Mouse (Mus musculus) heart, embryonic 11.5 days (tissue): ENCODE measurements around the gene Gm37240. TPM values are rescaled to one million over a fixed set of nuclear protein-coding genes. Genes with fewer than 3 reads are reported as not detected.
"Not testable (repeated sequence)": the region's sequence is repeated elsewhere in the genome, so short reads cannot be mapped to it uniquely, and the experiment has no call there.

ENCODE experiments used
- ATAC-seq: fragments of 200-750 bp; cut with Nextera tagmentation; replicated peaks from 2 replicates; pipeline ENCODE4 v1.8.0; 2017; ENCODE audit warnings: moderate library complexity; ENCODE audit not compliant: insufficient number of reproducible peaks, low FRiP score, low TSS enrichment
- H3K27ac ChIP-seq: fragments of 300-500 bp; sonication (generic); 2 replicates; pipeline ENCODE4 v1.5.1; 2014; ENCODE audit warnings: mild to moderate bottlenecking, low read depth, low read length
- H3K27me3 ChIP-seq: fragments of 300-500 bp; sonication (generic); 2 replicates; pipeline ENCODE4 v1.6.1; 2014; ENCODE audit warnings: mild to moderate bottlenecking, low read length, mixed read lengths; ENCODE audit not compliant: control insufficient read depth, insufficient read depth
- H3K36me3 ChIP-seq: fragments of 300-500 bp; sonication (generic); 2 replicates; pipeline ENCODE4 v1.6.1; 2014; ENCODE audit warnings: mild to moderate bottlenecking, low read length, moderate library complexity, mixed read lengths; ENCODE audit not compliant: control insufficient read depth, insufficient read depth
- H3K4me1 ChIP-seq: fragments of 300-500 bp; sonication (generic); 2 replicates; pipeline ENCODE4 v1.6.1; 2014; ENCODE audit warnings: low read length; ENCODE audit not compliant: control insufficient read depth, insufficient read depth
- H3K4me2 ChIP-seq: fragments of 300-500 bp; sonication (generic); 2 replicates; pipeline ENCODE4 v1.6.1; 2014; ENCODE audit warnings: mild to moderate bottlenecking, moderate library complexity
- H3K4me3 ChIP-seq: fragments of 300-500 bp; sonication (generic); 2 replicates; pipeline ENCODE4 v1.5.1; 2014; ENCODE audit warnings: low read depth, low read length
- H3K9ac ChIP-seq: fragments of 300-500 bp; sonication (generic); 2 replicates; pipeline ENCODE4 v1.6.1; 2014; ENCODE audit warnings: mild to moderate bottlenecking, low read depth, low read length, moderate library complexity
- H3K9me3 ChIP-seq: fragments of 300-500 bp; sonication (generic); replicated peaks from 2 replicates; pipeline ENCODE4 v1.6.1; 2016; ENCODE audit warnings: low read length; ENCODE audit not compliant: control insufficient read depth
- WGBS: fragments of 180-500 bp; shearing (Covaris S2); extraction: QIAGEN DNeasy Blood & Tissue Kit; methylation state at CpG from one replicate; pipeline ENCODE4 v1.1.7; 2014; ENCODE audit not compliant: insufficient replicate concordance; 5-methylcytosine and 5-hydroxymethylcytosine counted together
- polyA plus RNA-seq: library from polyadenylated mRNA; unstranded; fragments of >200 nt; fragmentation: Nextera tagmentation; extraction: Ambion mirVana; gene quantifications from 2 replicates; pipeline ENCODE4 v1.2.1, GENCODE M21; 2014

Gm37240 gene
- polyA plus RNA-seq, 1 experiment from 2014 or later = 4.5 TPM

GRCm38 (mm10) chr3:84866866-84867265 is 1020.5 kb downstream of the Gm37240 start:
- no peak for ATAC-seq
- H3K4me1 ChIP-seq = 0 out of 2 replicates have a peak, but pooled peaks cover 5% of the 10 kb centered on the region
- 74% methylated on average over 4 of the region's 4 CpGs for WGBS
- H3K36me3 ChIP-seq = no peaks in the 10 kb centered on the region
- no peak overlapping the region for H3K4me2 ChIP-seq
- H3K4me3 ChIP-seq = no peak overlapping the region
- H3K27me3 ChIP-seq = no peaks in the 10 kb centered on the region
- no peaks in the 10 kb centered on the region for H3K9me3 ChIP-seq
- H3K27ac ChIP-seq = no peak overlapping the region
- H3K9ac ChIP-seq = no peak overlapping the region

GRCm38 (mm10) chr3:84865684-84866083 is 1021.6 kb downstream of the Gm37240 start:
- ATAC-seq = no peak
- Histone ChIP-seq H3K9me3 (no peaks in the 10 kb centered on the region), H3K4me1 (0 out of 2 replicates have a peak, but pooled peaks cover 5% of the 10 kb centered on the region), H3K4me3 (no peak overlapping the region), H3K9ac (no peak overlapping the region), H3K36me3 (no peaks in the 10 kb centered on the region), H3K4me2 (no peak overlapping the region), H3K27me3 (no peaks in the 10 kb centered on the region), H3K27ac (no peak overlapping the region)
- 72% methylated on average over 3 of the region's 3 CpGs for WGBS

DNA sequence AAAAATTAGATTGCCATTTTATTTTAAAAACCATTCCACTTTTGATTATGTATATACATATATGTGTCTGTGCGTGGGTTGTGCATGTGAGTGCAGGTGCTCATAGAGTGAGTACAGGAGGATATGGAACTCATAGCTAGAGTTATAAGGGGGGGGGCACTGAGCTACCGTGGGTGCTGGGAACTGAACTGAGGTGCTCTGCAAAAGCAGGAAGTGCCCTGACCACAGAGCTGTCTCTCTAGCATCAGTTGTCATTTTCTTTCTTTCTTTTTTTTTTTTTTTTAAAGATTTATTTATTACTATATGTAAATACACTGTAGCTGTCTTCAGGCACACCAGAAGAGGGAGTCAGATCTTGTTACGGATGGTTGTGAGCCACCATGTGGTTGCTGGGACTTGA is 1025.5 kb downstream of the Gm37240 start:
- not testable (repeated sequence) for H3K4me3 ChIP-seq, H3K27ac ChIP-seq, H3K4me2 ChIP-seq, ATAC-seq, H3K4me1 ChIP-seq, H3K27me3 ChIP-seq, H3K9ac ChIP-seq, H3K36me3 ChIP-seq, H3K9me3 ChIP-seq
- 88% methylated on average over 3 of the region's 3 CpGs for WGBS

DNA sequence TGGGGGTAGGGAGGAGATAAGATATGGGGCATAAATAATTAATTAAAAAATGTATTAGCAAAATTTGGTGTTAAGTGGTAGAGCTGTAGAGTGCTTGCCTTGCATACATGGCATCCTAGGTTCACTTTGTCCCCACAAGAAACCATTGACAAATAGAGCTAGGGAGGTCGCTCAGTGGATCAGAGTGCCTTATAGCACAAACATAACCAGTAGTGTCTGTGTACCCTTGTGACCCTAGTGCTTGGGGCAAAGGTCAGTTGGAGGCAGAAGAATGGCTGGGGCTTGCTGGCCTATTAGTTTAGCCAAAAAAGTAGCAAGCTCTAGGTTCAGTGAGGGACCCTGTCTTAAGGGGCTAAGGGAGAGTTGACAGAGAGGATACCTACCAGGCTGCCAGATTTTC is 1026.6 kb downstream of the Gm37240 start:
- H3K27ac ChIP-seq = no peak overlapping the region
- H3K4me3 ChIP-seq = no peak overlapping the region
- no peak overlapping the region for H3K4me2 ChIP-seq
- 71% methylated on average over 1 of the region's 1 CpGs for WGBS
- no peak for ATAC-seq
- no peaks in the 10 kb centered on the region for H3K36me3 ChIP-seq
- no peaks in the 10 kb centered on the region for H3K4me1 ChIP-seq
- H3K9ac ChIP-seq = no peak overlapping the region
- no peaks in the 10 kb centered on the region for H3K9me3 ChIP-seq
- no peaks in the 10 kb centered on the region for H3K27me3 ChIP-seq

- Histone ChIP-seq H3K27me3 (no peaks in the 10 kb centered on the region), H3K27ac (no peak overlapping the region), H3K4me3 (no peak overlapping the region), H3K36me3 (no peaks in the 10 kb centered on the region), H3K4me1 (peaks cover 4% of the 10 kb centered on the region; the same call in 1 of the 2 replicates), H3K9me3 (no peaks in the 10 kb centered on the region), H3K4me2 (no peak overlapping the region), H3K9ac (no peak overlapping the region)
- WGBS = 77% methylated on average over 1 of the region's 1 CpGs
- no peak for ATAC-seq
Observed at GRCm38 (mm10) chr3:84854440-84854839, 1032.9 kb downstream of the Gm37240 start.

DNA sequence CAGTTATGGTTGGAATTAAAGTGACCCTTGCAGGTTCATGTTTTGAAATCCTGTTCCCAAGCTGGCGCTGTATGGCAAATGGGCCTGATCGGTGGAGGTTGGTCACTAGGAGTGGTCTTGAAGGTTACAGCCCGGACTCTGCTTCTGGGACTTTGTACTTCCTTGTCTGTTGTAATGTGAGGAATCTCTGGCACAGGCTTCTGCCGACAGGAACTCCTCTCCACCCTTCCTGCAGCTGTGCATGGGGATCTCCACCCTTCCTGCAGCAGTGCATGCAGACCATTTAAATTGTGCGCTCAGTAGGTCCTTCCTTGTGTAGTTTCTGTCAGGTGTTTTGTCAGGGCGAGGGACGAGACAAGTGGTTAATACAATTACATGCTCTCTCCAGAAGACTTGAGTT is 1034.4 kb downstream of the Gm37240 start:
- Histone ChIP-seq H3K4me2 (no peak overlapping the region), H3K4me1 (peaks cover 4% of the 10 kb centered on the region; the same call in 1 of the 2 replicates), H3K27ac (no peak overlapping the region), H3K4me3 (no peak overlapping the region), H3K27me3 (no peaks in the 10 kb centered on the region), H3K36me3 (no peaks in the 10 kb centered on the region), H3K9ac (no peak overlapping the region), H3K9me3 (no peaks in the 10 kb centered on the region)
- WGBS = 61% methylated on average over 7 of the region's 7 CpGs
- no peak for ATAC-seq

DNA sequence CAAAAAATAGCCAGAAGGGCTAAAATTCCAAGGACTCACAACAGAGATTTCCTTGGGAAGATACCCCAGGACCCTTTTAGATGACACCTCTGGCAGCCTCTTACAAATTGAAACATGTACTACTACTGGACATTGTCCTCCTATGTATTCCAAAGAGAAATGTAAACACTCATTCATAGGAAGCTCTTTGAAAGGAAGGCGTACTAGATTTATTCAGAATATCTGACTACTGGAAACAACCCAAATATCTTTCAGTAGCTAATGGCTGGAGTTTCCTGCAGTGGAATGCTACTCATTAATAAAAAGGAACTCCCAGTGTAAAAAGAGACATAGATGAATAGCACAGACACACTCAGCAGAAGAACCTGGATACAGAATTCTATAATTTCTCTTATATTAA is 1035.5 kb downstream of the Gm37240 start:
- H3K9me3 ChIP-seq = no peaks in the 10 kb centered on the region
- H3K9ac ChIP-seq = no peak overlapping the region
- H3K4me3 ChIP-seq = no peak overlapping the region
- peaks cover 9% of the 10 kb centered on the region for H3K4me1 ChIP-seq
- 63% methylated on average over 1 of the region's 1 CpGs for WGBS
- no peaks in the 10 kb centered on the region for H3K36me3 ChIP-seq
- no peak for ATAC-seq
- no peak overlapping the region for H3K27ac ChIP-seq
- no peaks in the 10 kb centered on the region for H3K27me3 ChIP-seq
- H3K4me2 ChIP-seq = no peak overlapping the region

DNA sequence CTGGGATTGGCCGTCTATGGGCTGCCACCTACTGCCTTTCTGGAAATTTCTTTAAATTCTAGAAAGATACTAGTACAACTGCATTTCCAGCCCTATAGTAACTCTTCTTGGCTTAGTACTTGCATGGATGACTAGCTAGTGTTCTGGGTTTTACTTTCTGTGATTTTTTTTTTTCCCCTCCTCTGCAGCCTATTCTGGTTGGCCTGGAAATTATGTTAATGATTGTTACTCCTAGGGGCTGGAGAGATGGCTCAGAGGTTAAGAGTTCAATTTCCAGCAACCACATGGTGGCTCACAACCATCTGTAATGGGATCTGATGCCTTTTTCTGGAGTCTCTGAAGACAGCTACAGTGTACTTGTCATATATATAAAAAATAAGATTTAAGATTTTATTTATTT is 1036.9 kb downstream of the Gm37240 start:
- Histone ChIP-seq H3K27ac (no peak overlapping the region), H3K36me3 (no peaks in the 10 kb centered on the region), H3K4me1 (peaks cover 9% of the 10 kb centered on the region), H3K9me3 (no peaks in the 10 kb centered on the region), H3K27me3 (no peaks in the 10 kb centered on the region), H3K4me2 (no peak overlapping the region), H3K4me3 (no peak overlapping the region), H3K9ac (no peak overlapping the region)
- 84% methylated on average over 1 of the region's 1 CpGs for WGBS
- no peak for ATAC-seq

GRCm38 (mm10) chr3:84848798-84849197 is 1038.5 kb downstream of the Gm37240 start:
- WGBS = 68% methylated on average over 4 of the region's 4 CpGs
- ATAC-seq = no peak
- H3K4me2 ChIP-seq = no peak overlapping the region
- H3K27me3 ChIP-seq = no peaks in the 10 kb centered on the region
- H3K36me3 ChIP-seq = no peaks in the 10 kb centered on the region
- no peak overlapping the region for H3K9ac ChIP-seq
- peaks cover 9% of the 10 kb centered on the region for H3K4me1 ChIP-seq
- H3K4me3 ChIP-seq = no peak overlapping the region
- H3K27ac ChIP-seq = no peak overlapping the region
- no peaks in the 10 kb centered on the region for H3K9me3 ChIP-seq
